Mouse (Mus musculus) stomach, postnatal 0 days (tissue): ENCODE results near the gene Kdelr1.

Source experiments
- CTCF ChIP-seq: IDR thresholded peaks from 2 replicates; pipeline ENCODE4 v1.5.1; 2016; ENCODE audit warnings: antibody characterized with exemption, low read depth, mild to moderate bottlenecking, moderate library complexity
- EP300 ChIP-seq: optimal IDR thresholded peaks from 2 replicates; pipeline ENCODE3; 2016; ENCODE audit warnings: antibody characterized with exemption

DNA sequence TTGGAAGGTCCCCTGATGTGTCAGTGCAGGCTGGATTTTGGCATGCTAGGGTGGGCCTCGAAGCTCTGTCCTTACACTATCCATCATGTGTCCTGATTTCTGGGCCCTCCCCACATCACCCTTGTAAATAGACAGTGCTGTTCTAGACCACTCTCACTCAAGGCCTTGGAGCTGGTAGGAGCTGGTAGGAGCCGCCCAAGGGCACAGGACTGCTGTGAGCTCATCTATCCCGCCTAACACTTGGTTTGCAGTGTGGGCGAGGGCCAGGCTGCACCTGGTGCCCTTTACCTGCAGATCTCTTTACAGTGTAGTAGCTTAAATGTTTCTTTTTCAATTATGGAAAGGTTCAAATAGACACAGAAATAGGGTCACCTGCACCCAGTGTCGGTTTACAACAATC, 42.4 kb downstream of the Kdelr1 start:
- TF ChIP-seq CTCF, result no peak
- no peak for TF ChIP-seq EP300
